Mouse (Mus musculus) embryonic fibroblast, embryonic 13.5 days (primary cell): ENCODE data around the gene Mfsd6.

Source experiments
- CTCF ChIP-seq: IDR thresholded peaks from 2 replicates; pipeline ENCODE4 v1.5.1; 2011; ENCODE audit warnings: mild to moderate bottlenecking, control low read depth, low read length, moderate library complexity, borderline replicate concordance; ENCODE audit not compliant: insufficient read depth
- POLR2A ChIP-seq: IDR thresholded peaks from 2 replicates; pipeline ENCODE4 v1.6.1; 2011; ENCODE audit warnings: low read depth, mild to moderate bottlenecking, control low read depth, low read length, moderate library complexity

- TF ChIP-seq CTCF (no peak), POLR2A (no peak)
Observed at GRCm38 (mm10) chr1:52719096-52719495, 8.2 kb downstream of the Mfsd6 start.
